Mouse (Mus musculus) thymus, postnatal 0 days (tissue): ENCODE measurements around the gene Ssr2. TPM values are rescaled to one million over a fixed set of nuclear protein-coding genes. Genes with fewer than 3 reads are reported as not detected.
"Not testable (repeated sequence)": the region's sequence is repeated elsewhere in the genome, so short reads cannot be mapped to it uniquely, and the experiment has no call there.

ENCODE experiments used
- DNase-seq: peaks from one replicate; pipeline ENCODE4 v3.0.0-alpha.2; 2015; ENCODE audit warnings: low spot score
- polyA plus RNA-seq: library from polyadenylated mRNA; unstranded; fragments of >200 nt; fragmentation: Nextera tagmentation; extraction: Ambion mirVana; gene quantifications from 2 replicates; pipeline ENCODE4 v1.2.1, GENCODE M21; 2015

Ssr2 gene
- polyA plus RNA-seq, 1 experiment from 2014 or later: 206 TPM

DNA sequence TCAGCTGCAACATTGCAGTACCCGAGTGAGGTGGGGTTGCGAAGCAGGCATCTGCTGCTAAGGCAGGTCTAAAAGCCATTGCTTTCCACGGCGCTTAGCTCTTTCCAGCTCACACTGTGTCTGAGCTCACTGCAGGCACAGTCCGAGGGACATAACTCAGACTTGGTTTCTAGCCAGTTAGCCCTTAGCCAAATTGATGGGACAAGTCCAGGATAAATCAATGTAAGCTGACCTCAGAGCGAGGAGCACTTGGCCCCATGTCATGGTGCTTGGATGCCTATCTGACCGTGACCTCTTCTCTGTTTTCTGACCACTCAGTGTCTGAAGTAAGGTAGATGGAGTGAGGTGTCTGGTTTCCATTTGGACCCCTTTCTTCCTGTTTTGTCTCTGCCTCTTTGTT is 11.7 kb upstream of the Ssr2 start:
- no peak for DNase-seq

DNA sequence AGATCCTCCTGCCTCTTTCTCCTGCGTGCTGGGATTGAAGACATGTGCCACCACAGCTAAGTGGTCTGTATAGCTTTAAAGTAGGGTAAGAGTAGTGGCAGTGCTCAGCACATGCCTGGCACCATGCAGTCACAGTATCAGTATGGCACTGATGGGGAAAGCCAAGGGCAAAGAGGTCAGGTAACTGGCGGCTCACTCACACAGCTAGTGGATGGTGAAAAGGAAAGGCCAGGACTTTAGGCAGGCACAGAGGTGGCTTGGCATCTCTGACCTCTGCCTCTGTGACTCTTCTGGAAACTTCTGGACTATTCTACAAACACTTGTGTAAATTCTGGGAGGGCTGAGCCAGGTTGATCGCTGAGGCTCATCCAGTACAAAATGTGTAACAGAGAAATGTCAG is 9.6 kb upstream of the Ssr2 start:
- no peak for DNase-seq

DNA sequence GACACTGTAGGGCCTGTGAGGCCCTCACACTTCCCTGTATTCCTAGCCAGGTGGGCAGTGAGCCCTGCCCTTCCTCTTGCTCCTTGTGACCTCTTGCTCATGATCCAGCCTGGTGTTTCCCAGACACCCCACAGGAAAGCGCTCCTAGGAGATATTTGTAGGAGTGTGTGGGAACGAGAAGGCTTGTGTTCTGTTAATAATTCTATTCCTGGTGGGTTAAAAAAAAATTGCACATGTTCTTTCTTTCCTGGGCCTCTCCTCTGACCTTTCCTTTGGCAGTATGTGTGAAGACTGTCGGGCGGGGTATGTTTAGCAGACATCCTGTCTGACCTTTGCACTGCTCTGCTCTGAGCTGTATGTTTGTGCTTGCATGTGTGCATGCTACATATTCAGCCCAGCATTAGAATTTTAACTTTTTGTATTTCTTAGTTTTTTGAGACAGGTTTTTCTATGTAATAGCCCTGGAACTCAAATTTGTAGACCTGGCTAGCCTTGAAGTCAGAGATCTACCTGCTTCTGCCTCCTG is 9.1 kb upstream of the Ssr2 start:
- no peak for DNase-seq

- no peak for DNase-seq
These were observed 7.8 kb upstream of the Ssr2 start for GRCm38 (mm10) chr3:88567892-88568291.

DNA sequence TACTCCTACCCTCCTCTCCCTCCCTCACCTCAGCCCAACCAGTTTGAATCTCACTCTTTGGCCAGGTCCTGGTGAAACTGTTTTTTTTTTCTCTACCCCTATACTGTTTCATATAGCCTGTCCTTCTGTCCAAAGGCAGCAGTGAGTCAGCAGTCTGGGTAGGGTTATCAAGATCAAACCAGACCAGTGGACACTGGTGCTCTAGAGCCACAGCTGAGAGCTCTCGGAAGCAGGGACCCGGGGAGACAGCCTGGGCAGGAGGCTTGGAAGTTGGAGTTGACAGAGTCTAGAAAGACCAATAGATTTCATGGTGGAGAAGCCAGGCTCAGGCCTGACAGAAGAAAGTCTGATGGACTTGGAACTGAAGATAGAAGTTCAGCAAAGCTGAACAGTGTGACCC is 7.1 kb upstream of the Ssr2 start:
- no peak for DNase-seq

- no peak for DNase-seq
These were observed 6.6 kb upstream of the Ssr2 start for GRCm38 (mm10) chr3:88569093-88569492.

DNA sequence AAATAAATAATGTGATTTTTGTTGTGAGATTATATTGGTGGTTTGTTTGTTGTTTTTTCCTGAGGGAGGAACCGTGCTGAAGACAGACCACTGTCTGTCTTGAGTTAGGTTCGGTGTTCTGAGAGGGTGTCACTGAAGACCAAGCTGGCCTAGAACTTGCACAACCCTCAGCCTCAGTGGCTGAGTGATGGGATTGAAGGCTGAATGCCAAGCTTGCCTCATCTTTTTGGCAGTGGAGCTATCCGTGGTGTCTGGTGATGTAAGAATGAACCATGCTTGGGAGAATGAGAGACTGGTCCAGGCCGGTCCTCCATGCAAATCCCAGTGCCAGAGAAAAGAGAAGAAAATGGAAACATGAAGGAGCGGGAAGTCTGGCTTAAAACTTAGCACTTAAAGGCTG is 6.0 kb upstream of the Ssr2 start:
- DNase-seq: no peak

DNA sequence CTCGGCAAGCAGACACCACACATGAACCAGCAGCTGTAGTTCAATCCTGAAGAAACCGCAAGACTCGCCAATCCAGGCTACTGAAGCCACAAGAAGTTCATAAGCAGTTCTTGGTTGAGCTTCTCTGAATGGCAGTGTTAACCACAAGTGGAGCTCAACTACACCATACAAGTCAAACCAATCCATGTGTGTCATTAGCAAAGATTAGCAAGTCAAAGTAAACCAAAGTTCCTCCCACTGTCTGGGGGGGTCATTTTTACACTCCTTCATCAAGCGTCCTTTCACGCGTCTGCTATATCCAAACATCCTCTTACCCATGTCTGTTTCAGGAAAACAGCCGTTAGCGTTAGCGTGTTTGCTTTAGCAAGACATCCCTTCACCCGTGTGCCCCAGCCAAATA is 5.3 kb upstream of the Ssr2 start:
- no peak for DNase-seq

- no peak for DNase-seq
These were observed 3.8 kb upstream of the Ssr2 start for GRCm38 (mm10) chr3:88571856-88572255.

- no peak for DNase-seq
These were observed 2.8 kb upstream of the Ssr2 start for GRCm38 (mm10) chr3:88572835-88573234.

DNA sequence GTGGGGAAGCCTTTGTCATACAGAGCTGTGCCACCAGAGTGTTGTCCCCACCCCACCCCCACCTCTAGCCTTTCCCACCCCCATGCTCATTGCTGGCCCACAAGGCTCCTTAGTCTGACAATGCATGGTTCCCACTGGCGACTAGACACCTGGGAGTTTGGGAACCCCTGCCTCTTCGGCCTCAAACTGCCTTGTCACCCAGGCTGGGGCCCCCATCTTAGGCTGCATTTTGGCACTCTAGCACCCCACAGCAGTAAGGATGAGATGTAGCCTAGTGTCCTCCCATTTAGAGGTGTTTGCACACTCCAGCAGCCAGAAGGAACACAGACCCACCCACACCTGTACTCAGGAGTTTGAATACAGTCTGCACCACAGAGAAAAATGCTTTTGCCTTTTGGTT is 1.9 kb upstream of the Ssr2 start:
- DNase-seq: no peak

GRCm38 (mm10) chr3:88577846-88578245 is 2.2 kb downstream of the Ssr2 start:
- DNase-seq: not testable (repeated sequence)

DNA sequence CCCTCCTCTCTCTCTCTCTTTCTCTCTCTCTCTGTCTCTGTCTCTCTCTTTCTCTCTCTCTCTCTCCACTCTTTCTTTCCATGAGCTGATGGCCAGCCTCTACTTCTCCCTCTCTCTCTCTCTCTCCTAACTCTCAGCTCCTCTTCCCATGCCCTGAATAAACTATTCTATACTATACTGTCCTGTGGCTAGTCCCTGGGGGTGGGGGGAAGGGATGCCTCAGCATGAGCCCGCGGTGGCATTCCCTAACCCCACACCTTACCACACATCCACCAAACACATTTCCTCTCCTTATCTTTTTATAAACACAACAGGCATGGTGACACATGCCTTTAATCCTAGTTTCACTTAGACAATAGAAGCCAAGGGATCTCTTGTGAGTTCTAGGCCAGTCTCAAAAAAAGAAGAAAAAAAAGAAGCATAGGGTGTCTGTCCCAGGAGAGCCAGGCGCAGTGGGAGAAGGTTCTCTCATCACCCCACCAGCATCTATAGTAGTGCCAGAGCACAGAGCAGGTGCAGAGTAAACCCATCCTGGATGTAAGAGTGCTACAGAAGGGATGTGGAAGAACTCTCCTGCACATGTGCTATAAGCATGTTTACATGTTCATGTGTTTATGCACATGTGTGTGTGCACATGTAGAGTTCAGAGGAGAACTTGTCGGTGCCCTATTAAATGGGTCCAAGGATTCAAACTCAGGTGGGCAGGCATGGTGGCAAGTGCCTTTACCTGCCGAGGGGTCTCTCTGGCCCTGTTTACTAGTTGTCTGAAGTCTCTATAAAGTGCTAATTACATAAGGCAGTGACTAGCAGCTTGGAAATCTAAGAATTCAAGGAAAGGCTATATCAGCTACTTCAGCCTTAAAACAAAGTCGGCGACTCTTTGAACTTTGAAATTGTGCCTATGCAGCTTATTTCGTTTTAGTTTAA is 3.1 kb downstream of the Ssr2 start:
- no peak for DNase-seq

DNA sequence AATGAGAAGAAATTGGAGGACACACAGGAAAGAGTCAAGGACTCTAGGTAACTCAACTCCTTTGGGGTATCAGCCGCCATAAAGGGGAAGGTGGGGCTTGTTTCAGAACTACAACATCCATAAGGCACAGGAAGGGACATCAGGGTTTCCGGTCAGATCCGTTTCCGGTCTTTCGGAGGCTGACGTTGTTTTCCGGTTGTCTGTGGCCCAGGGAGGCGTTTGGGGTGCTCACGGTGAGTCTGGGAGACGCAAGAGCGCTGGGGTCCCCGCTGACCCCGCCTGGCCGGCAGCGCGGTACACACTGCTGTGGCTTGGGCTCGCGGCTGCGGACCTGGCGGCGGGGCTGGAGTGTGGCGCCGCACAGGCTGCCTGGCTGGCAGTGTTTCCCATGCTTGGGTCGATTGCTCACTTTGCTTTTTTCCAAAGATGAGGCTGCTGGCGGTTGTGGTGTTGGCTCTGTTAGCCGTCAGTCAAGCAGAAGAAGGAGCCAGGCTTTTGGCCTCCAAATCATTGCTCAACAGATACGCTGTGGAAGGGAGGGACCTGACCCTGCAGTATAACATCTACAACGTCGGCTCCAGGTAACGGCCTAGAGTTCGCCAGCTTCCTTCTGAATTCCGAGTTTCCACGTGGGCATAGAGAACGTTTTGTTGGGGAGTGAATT is 3.9 kb downstream of the Ssr2 start:
- peak; percentile 82 for DNase-seq

DNA sequence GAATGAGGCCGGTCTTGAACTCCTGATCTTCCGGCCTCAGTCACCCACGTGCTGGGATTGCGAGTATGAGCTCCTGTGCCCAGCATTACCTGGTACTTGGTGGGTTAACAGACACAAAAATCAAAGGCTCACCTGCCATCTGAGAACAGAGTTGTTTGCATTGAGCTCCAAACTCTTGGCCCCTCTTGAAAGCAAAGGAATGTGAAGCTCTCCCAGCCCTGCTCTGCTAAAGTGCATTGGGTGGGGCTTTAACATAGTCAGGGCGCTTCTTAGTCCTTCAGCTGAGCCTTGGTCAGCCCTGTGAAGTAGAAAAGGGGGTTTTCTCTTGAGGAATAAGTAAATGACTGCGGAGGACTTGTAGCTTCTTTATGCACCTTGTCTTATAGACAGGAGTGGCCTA is 10.1 kb downstream of the Ssr2 start:
- DNase-seq: no peak

- no peak for DNase-seq
These were observed 11.0 kb downstream of the Ssr2 start for GRCm38 (mm10) chr3:88586640-88587039.

- DNase-seq: no peak
These were observed 14.6 kb downstream of the Ssr2 start for GRCm38 (mm10) chr3:88590246-88590645.

DNA sequence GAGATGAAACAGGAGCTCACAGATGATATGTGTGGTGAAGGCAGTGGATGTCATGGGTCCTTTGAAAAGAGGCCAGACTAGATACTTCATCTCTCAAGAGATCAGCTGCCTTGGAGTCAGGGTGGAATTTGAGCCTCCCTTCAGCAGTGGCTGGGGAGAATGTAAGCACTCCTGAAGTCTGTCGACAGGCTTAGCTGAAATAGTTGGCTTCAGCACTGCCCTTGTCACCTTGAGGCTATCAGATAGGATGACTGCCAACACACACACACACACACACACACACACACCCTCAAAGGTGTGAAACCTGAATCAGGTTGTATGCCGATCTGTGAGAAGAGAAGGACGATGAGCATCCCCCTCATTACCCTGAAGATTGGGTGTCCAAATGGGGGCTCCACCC is 15.4 kb downstream of the Ssr2 start:
- no peak for DNase-seq

DNA sequence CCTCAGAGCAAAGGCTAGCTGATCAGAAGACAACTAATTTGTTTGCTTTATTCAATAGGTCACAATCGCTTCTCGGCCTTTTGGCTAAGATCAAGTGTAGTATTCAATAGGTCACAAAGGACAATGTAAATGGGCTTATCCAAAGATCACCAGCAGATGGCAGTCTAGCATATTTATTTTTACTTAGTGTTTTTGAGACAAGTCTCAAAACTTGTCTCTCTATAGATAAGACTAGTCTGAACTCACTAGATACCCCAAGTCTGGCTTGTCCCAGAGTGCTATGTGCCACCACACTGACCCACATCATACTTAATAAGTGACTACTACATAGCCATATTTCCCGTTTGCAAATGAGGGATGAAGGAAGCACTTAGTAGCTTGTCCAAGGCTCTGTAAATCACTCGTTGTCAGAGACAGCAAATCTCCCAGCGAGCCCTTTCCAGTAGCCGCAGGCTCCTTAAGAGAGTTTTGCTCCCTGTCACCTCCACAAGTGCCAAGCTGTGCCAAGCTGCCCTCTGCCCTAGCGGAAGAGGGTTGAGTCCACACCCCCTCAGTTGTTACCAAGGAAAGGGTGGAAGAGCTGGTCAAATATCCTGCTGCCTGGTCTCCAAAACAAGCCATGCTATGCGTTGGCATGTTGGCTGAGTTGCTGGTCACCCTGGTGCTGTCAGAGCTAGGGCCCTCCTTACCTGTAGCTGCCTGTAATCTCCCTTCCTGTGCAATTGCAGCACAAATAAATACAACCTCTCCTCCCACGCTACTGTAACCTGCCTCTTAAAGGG is 16.5 kb downstream of the Ssr2 start:
- peak; percentile 82 for DNase-seq

DNA sequence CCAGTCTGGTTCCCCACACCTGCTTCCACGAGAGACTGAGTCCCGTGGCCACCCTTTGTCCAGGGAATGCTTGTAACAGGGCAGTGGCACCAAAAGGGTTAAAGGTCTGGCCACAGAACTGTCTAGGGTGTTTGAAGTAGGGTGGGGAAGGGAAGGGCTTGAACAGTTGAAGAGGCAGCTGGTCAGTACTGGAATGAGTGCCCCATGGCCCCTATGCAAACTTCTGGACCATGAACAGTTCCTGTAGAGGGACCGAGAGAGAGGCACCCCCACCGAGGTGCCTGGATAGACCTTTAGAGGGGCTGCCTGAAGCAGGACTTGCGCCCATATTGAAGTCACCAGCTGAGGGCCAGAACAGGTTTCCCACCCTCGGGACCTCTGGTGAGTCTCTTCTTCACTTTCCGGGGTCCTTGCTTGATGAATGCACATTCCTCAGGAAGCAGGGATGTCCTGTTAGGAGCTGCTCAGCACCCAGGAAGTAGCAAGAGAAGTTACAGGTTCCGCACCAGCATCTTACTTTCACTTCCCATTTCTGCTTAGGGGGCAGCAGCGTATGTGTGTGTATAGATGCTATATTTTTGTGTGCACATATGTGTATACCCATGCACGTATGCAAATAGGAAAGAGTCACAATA is 17.4 kb downstream of the Ssr2 start:
- DNase-seq: peak; percentile 55

DNA sequence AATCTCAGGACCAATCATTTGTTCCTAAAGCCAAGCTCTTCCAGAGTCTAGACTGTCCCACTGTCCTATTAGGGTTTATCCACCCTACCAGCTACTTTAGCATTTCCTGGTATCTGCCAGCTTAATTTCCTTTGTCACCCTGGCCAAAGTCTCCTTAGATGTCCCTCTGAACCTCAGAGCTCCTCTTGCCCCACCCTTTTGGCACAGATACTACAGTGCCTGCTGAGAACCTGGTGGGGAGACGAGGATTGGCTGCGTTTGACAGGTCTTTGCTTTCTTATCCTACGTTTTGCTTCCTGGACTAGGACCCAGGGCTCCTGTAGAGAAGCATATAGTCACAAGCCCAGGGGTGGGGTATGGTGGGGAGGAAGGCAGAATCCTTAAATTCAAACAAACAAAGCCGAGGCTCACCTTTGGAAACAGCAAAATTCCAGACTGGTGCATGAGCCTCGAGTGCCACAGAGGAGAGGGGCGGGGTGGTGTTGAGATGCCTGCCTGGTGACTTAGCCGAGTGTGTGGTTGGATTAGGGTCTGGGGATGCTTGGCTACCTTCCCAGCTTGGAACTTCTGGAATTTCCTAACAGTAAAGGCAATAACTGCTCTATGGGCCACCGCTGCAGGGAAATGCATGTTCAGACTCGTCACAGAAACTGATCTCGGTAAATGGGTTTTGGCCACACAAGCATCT is 18.4 kb downstream of the Ssr2 start:
- DNase-seq: no peak
